Mouse (Mus musculus) bone marrow macrophage, adult 2 months (primary cell): ENCODE measurements around the gene Pip5k1a. TPM values are rescaled to one million over a fixed set of nuclear protein-coding genes. Genes with fewer than 3 reads are reported as not detected.
"Not testable (repeated sequence)": the region's sequence is repeated elsewhere in the genome, so short reads cannot be mapped to it uniquely, and the experiment has no call there.

ENCODE experiments used
- H3K27ac ChIP-seq: 2 replicates; pipeline ENCODE4 v1.5.1; 2012; ENCODE audit warnings: low read depth, low read length; ENCODE audit not compliant: insufficient read depth
- H3K4me1 ChIP-seq: 2 replicates; pipeline ENCODE4 v1.6.1; 2012; ENCODE audit warnings: low read length; ENCODE audit not compliant: control insufficient read depth, insufficient read depth
- H3K4me3 ChIP-seq: 2 replicates; pipeline ENCODE4 v1.5.1; 2012; ENCODE audit warnings: mild to moderate bottlenecking, low read length, moderate library complexity; ENCODE audit not compliant: insufficient read depth
- CTCF ChIP-seq: IDR thresholded peaks from 2 replicates; pipeline ENCODE4 v1.5.1; 2012; ENCODE audit warnings: low read depth, mild to moderate bottlenecking, low read length, moderate library complexity
- POLR2A ChIP-seq: IDR thresholded peaks from 2 replicates; pipeline ENCODE4 v1.6.1; 2012; ENCODE audit warnings: mild to moderate bottlenecking, low read depth, low read length, borderline replicate concordance
- polyA plus RNA-seq: library from polyadenylated mRNA; stranded (reverse); fragments of >200 nt; gene quantifications from 2 replicates; pipeline ENCODE4 v1.2.4, GENCODE M21; 2012; ENCODE audit not compliant: missing spikeins, insufficient read depth, insufficient read length

Pip5k1a gene
- polyA plus RNA-seq, 1 experiment: 23.4 TPM

DNA sequence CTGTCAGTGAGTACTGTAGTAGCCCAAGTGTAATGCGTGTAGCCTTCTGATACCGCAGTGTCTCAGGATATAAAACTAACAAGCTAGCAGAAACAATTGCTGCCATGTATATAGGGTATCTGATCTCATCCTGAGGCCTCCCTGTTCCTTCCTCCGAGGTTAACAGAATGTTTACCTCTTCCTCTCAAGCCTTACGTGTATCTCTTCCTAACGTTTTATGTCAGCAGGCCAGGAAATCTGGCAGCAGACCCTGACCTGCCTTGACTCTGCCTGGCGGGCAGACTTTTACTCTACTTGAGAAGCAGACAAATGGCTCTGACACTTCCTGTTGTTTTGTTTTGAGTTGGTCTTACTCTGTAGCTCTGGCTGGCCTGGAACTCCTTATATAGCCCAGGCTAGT lies 14.8 kb upstream of the Pip5k1a start:
- Histone ChIP-seq H3K27ac (no peak overlapping the region), H3K4me1 (peaks cover 8% of the 10 kb centered on the region), H3K4me3 (no peak overlapping the region)
- no peak for TF ChIP-seq POLR2A
- TF ChIP-seq CTCF: no peak

DNA sequence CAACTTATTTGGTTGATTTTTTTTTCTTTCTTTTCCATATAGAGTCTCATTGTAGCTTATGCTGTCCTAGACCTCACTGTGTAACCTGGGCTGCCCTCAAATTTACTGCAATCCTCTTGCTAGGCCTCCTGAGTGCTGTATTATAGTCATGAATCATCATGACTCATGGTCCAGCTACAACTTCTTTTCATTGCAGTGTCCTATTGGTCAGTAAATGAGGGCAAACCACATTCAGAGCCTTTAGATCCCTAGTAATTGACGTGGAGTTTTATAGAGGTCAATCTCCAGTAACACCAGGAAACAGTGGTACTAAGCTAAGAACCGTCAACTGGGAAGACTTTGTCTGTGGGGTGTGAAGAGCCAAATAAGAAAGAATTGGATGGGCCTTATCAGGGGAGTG lies 11.0 kb upstream of the Pip5k1a start:
- Histone ChIP-seq H3K4me1 (peaks cover 9% of the 10 kb centered on the region), H3K4me3 (no peak overlapping the region), H3K27ac (no peak overlapping the region)
- no peak for TF ChIP-seq CTCF
- no peak for TF ChIP-seq POLR2A

DNA sequence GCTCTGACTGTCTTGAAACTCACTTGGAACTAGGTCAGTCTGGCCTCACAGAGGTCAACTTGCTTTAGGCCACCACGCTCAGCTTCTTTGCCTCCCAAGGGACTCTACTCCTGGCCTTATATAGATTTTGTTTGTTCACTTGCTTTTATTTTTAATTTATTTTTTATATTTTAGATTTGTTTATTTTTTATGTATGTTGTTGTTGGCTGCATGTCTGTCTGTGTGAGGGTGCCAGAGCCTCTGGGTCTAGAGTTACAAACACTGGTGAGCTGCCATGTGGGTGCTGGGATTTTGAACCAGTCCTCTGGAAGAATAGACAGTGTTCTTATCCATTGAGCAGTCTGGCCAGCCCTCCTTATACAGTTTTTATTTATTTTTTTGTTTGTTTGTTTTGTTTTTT lies 6.0 kb upstream of the Pip5k1a start:
- H3K4me3 ChIP-seq: no peak overlapping the region
- H3K4me1 ChIP-seq: peaks cover 18% of the 10 kb centered on the region
- no peak for TF ChIP-seq CTCF
- TF ChIP-seq POLR2A: no peak
- H3K27ac ChIP-seq: no peak overlapping the region

DNA sequence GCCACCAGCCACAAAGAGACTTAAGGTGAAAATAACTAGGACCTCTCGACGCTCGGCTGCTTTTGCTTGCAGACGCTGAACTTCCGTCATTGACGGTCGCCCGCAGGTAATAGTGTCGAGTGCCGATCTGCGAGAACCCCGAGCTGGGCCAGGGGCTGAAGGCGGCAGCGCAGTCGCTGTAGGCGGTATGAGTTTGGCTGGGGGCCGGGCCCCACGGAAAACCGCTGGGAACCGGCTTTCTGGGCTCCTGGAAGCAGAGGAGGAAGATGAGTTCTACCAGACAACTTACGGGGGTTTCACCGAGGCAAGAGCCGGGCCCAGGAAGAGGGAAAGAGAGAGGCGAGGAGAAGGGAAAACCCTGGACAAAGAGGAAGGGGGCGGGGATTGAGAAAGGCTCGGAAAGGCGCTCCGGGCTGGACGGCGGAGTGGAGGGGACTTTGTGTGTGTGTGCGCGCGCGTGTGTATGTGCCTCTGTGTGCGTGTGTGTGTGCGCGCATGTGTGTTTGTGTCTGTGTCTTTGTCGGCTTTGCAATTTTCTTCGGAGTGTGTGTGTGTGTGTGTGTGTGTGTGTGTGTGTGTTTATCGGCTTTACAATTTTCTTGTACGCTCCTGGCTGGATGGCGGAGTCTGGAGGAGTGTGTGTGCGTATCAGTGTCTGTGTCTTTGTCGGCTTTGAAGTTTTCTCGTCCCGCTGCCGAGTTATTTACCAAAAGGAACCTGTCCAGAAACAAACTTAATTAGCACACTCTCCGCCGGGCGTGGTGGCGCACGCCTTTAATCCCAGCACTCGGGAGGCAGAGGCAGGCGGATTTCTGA lies 4.4 kb upstream of the Pip5k1a start, which contains the start of gene Vps72:
Vps72 (plus strand) TSS at position 112 of the 816 bp plus-strand sequence.
- H3K4me1 ChIP-seq: peaks cover 16% of the 10 kb centered on the region
- peak within 1 kb of the TSS; percentile 84 for H3K4me3 ChIP-seq
- TF ChIP-seq POLR2A (peak; percentile 78; the same call in 1 of the 2 replicates), CTCF (no peak)

DNA sequence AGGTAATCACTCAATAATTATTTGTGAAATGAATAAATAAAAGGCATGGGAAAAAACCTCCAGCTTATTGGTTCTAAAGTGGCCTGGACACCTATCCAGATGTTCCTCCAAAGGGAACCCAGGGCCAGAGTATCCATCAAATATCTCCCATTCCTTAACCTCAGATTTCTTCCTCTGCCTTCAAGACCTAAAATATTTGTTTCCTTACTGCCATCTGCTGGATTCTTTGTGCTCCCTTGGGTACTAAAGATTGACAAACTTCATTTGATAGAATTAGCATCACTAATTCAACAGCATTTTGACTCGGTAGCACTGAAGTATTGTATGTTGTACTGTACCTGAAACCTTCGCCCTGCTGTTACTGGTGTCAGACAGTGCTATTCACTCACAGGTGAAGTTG lies 1.2 kb upstream of the Pip5k1a start:
- H3K4me3 ChIP-seq: no peak overlapping the region
- H3K27ac ChIP-seq: no peak overlapping the region
- peaks cover 14% of the 10 kb centered on the region for H3K4me1 ChIP-seq
- TF ChIP-seq POLR2A: no peak
- TF ChIP-seq CTCF: no peak

More for the DNA sequence above, 4.4 kb upstream of the Pip5k1a start, which contains the start of gene Vps72:
- H3K27ac ChIP-seq: peak within 1 kb of the TSS; percentile 92

DNA sequence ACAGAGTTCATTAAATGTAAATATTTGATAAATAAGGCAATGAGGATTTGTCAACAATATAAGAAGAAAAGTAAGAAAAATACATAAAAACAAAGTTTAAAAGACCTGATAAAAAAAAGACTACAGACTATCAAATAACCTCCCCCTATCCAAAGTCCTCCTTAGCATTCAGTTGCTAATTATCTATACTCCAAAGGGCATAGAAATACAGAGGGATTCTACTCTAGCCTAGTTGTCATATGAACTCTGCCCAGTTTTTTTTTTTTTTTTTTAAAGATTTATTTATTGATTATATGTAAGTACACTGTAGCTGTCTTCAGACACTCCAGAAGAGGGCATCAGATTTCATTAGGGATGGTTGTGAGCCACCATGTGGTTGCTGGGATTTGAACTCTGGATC lies 578 bp upstream of the Pip5k1a start:
- not testable (repeated sequence) for H3K27ac ChIP-seq, H3K4me3 ChIP-seq, H3K4me1 ChIP-seq

DNA sequence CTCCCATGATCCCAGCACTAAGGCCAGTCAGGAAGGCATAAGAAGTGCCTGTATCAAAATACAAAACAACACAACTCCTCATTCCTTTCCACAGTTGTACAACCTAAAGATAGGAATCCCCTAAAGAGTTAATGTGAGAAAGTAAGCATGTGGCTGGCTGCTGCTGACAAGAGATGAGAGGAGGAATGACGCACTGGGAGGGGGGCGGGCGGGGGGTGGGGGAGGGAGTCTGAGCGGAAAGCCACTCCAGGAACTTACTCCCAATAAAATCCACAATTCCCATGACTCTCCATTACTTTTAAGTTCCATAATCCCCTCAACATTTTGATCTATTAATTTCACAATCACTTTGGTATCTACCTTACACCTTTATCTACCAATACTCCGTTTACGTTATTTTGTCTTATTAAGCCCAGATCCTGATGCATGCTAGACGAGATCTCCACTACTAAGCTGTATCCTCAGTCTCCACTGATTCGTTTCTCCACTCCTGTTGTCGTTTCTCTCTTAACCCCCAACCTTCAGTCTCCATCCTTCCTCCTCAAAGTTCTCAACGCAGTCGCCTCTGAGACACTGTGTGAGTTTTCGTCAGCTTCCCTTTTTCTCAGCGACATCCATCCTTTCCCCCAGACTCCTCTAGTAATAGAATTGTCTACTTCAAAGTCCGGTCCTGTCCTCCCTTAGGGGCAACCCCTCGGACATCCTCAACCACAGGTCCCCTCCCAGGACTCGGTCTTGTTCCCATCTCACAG lies 968 bp downstream of the Pip5k1a start:
- Histone ChIP-seq H3K4me3 (peak overlapping the region; percentile 79), H3K4me1 (peaks cover 9% of the 10 kb centered on the region), H3K27ac (peak overlapping the region; percentile 65)
- TF ChIP-seq CTCF: no peak
- no peak for TF ChIP-seq POLR2A

DNA sequence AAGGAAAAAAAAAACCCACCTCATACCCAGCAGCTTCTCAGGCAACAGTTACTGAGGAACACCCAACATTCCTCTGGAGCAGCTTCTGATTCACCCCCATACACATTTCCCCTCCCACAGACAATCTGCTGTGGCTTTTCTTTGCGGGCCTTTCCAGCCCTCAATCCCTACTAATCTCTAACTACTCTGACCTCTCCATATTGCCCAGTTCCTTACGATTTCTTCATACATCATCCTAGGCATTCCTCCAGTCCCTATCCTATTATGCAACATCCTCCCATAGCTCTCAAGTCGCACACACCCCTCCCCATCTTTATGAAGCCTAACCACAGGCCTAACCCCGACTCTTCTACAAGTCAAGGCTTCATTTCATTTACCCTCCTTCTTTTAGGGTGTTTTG lies 1.6 kb downstream of the Pip5k1a start:
- Histone ChIP-seq H3K4me3 (peak overlapping the region; percentile 79), H3K4me1 (peaks cover 9% of the 10 kb centered on the region), H3K27ac (peak overlapping the region; percentile 51; the same call in 1 of the 2 replicates)
- no peak for TF ChIP-seq CTCF
- no peak for TF ChIP-seq POLR2A

DNA sequence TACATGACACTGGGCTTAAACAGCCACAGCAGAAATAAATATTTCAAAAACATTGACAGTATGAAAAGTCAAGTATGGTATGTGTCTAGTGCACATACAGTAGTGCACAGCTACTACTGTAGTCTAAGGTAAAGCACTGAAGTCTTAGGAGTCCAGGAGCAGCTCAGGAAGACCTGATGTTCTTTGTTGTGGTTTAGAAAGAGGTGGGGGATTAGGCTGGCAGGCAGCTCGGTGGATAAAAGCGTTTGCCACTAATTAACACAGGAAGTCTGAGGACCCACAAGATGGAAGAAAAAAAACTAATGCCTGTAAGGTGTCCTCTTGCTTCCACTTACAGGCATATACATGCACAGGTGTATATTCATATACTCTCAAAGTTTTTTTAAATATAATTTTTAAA lies 5.9 kb downstream of the Pip5k1a start:
- no peak for TF ChIP-seq CTCF
- no peak for TF ChIP-seq POLR2A
- Histone ChIP-seq H3K27ac (no peak overlapping the region), H3K4me3 (no peak overlapping the region), H3K4me1 (peaks cover 20% of the 10 kb centered on the region)

DNA sequence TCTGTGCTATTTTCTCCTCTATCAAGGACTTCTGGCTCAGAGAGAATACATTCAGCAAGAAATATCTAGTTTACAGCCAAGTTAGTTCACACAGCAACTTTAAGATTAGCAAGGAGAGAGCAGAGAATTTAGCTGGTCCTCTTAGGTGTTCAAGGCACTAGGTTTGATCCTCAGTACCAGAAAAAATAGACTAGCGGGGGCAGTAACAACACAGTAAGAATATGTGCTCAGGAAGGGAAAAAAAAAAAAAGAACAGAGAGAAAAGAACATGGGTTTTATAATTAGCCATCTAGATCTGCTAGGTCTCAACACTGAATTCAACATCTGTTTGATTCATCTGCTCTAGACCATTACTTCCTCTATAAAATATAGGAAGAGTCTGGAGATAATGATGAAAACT lies 18.7 kb downstream of the Pip5k1a start:
- TF ChIP-seq POLR2A (no peak), CTCF (no peak)
- Histone ChIP-seq H3K4me1 (no peaks in the 10 kb centered on the region; the same call in 1 of the 2 replicates), H3K27ac (no peak overlapping the region), H3K4me3 (no peak overlapping the region)
